Mouse (Mus musculus): Measurements from ENCODE around the gene Mpz.

DNA sequence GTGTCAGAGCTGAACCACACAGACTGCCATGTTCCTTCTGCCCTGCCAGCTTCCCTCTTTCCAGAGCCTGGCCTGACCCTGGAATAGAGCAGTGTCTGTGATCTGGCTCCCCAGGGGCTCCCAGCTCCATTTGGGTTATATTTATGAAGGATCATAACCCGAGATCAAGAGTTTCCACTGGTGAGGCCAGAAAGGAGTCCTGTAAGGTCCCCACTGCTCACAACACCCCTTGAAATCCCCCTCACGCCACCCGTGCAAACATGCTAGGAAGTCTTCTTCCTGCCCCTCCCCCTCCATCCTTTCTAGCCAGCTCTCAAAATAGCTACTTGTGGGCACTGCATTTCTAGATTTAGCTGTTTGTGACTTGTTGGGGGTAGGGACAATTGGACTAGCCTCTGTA, 33.1 kb downstream of the Mpz start:
- TF ChIP-seq CTCF (IDR thresholded peaks at IDR 0.05; ENCODE audit: borderline replicate concordance, insufficient read depth, low read depth, low read length) (no peak), POLR2A (IDR thresholded peaks at IDR 0.05; ENCODE audit: borderline replicate concordance, insufficient read depth, low read length) (no peak)

Measured in cerebellum, adult 2 months (tissue).